Mouse (Mus musculus) forebrain, embryonic 14.5 days (tissue): ENCODE measurements around the gene Slc38a11. TPM values are rescaled to one million over a fixed set of nuclear protein-coding genes. Genes with fewer than 3 reads are reported as not detected.

Source experiments
- ATAC-seq: fragments of 200-750 bp; cut with Nextera tagmentation; 2 replicates; pipeline ENCODE4 v1.8.0; 2017; ENCODE audit warnings: mild to moderate bottlenecking, moderate library complexity
- DNase-seq: peaks from one replicate; pipeline ENCODE4 v3.0.0-alpha.2; 2015; ENCODE audit warnings: low spot score
- H3K27ac ChIP-seq: fragments of 300-500 bp; sonication (generic); 2 replicates; pipeline ENCODE4 v1.5.1; 2014; ENCODE audit warnings: low read depth, mild to moderate bottlenecking, control low read depth, low read length, moderate library complexity
- H3K27me3 ChIP-seq: fragments of 300-500 bp; sonication (generic); replicated peaks from 2 replicates; pipeline ENCODE4 v1.6.1; 2014; ENCODE audit warnings: low read length, control low read depth, mixed read lengths; ENCODE audit not compliant: control insufficient read depth, insufficient read depth
- H3K36me3 ChIP-seq: fragments of 300-500 bp; sonication (generic); 2 replicates; pipeline ENCODE4 v1.6.1; 2014; ENCODE audit warnings: low read length, control low read depth; ENCODE audit not compliant: control insufficient read depth, insufficient read depth
- H3K4me1 ChIP-seq: fragments of 300-500 bp; sonication (generic); 2 replicates; pipeline ENCODE4 v1.6.1; 2014; ENCODE audit warnings: antibody characterized with exemption, low read length, control low read depth; ENCODE audit not compliant: control insufficient read depth, insufficient read depth
- H3K4me2 ChIP-seq: fragments of 300-500 bp; sonication (generic); 2 replicates; pipeline ENCODE4 v1.6.1; 2014; ENCODE audit warnings: mild to moderate bottlenecking, control low read depth, low read length
- H3K4me3 ChIP-seq: fragments of 300-500 bp; sonication (generic); 2 replicates; pipeline ENCODE4 v1.5.1; 2014; ENCODE audit warnings: low read depth, low read length, control low read depth
- H3K9ac ChIP-seq: fragments of 300-500 bp; sonication (generic); 2 replicates; pipeline ENCODE4 v1.6.1; 2014; ENCODE audit warnings: mild to moderate bottlenecking, low read length, control low read depth, moderate library complexity
- H3K9me3 ChIP-seq: fragments of 300-500 bp; sonication (generic); replicated peaks from 2 replicates; pipeline ENCODE4 v1.6.1; 2016; ENCODE audit warnings: low read length, control low read depth, mixed read lengths; ENCODE audit not compliant: control insufficient read depth
- WGBS: fragments of 180-500 bp; shearing (Covaris S2); extraction: QIAGEN DNeasy Blood & Tissue Kit; methylation state at CpG from one replicate; pipeline ENCODE4 v1.1.7; 2014; 5-methylcytosine and 5-hydroxymethylcytosine counted together
- polyA plus RNA-seq: library from polyadenylated mRNA; unstranded; fragments of >200 nt; fragmentation: Nextera tagmentation; extraction: Ambion mirVana; gene quantifications from 2 replicates; pipeline ENCODE4 v1.2.1, GENCODE M21; 2014

Gene Slc38a11
- polyA plus RNA-seq, 1 experiment from 2014 or later, result 2.2 TPM

DNA sequence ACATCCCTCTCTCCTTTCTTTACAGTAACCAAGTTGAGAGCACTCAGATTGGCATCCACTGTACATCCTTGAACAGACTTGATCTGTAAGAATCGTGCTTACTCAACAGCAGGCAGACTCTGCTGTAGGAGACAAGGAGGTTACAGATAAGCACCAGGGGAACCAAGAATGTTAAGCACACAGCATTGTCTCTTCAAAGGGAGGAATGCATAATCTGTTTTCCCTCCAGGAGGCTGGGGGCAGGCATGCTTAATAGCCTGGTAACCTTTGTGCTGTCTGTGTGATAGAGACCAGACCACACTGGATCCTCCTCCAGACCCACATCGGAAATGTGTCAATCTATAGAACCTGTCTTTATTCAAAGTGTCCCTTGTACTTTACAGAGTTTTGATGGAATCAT is 67.3 kb downstream of the Slc38a11 start:
- no peaks in the 10 kb centered on the region for H3K27me3 ChIP-seq
- no peaks in the 10 kb centered on the region for H3K36me3 ChIP-seq
- H3K9me3 ChIP-seq, result no peaks in the 10 kb centered on the region
- H3K9ac ChIP-seq, result no peak overlapping the region
- ATAC-seq (no peak), DNase-seq (no peak)
- no peak overlapping the region for H3K4me2 ChIP-seq
- no peak overlapping the region for H3K27ac ChIP-seq
- WGBS, result 23% methylated on average over 2 of the region's 2 CpGs
- H3K4me1 ChIP-seq, result no peaks in the 10 kb centered on the region
- H3K4me3 ChIP-seq, result no peak overlapping the region

GRCm38 (mm10) chr2:65294092-65294491 is 69.7 kb downstream of the Slc38a11 start:
- 76% methylated on average over 8 of the region's 8 CpGs for WGBS
- ATAC-seq (no peak), DNase-seq (no peak)
- Histone ChIP-seq H3K36me3 (no peaks in the 10 kb centered on the region), H3K4me1 (no peaks in the 10 kb centered on the region), H3K4me3 (no peak overlapping the region), H3K9ac (no peak overlapping the region), H3K27me3 (no peaks in the 10 kb centered on the region), H3K9me3 (no peaks in the 10 kb centered on the region), H3K27ac (no peak overlapping the region), H3K4me2 (no peak overlapping the region)

DNA sequence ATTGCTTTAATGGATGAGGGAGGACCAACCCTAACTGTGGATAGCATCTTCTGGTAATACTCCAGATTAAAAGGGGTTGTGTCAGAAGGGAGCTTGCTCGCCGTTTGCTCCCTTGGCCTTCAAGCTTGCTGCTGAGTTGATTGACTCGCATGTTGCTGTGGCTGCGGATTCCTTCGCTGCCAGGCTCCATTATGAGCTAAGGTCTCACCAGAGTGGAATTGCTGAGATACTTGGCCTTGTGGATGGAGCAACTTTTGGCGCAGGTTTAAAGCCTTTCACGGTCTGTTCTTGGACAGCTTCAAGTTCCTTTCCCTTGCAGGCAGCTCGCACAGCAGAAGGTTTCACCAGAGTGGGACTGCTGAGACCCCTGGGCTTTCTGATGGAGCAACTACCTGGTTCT is 70.4 kb downstream of the Slc38a11 start:
- ATAC-seq, result no peak
- Histone ChIP-seq H3K36me3 (no peaks in the 10 kb centered on the region), H3K4me2 (no peak overlapping the region), H3K4me1 (no peaks in the 10 kb centered on the region), H3K4me3 (no peak overlapping the region), H3K9ac (no peak overlapping the region), H3K9me3 (no peaks in the 10 kb centered on the region), H3K27ac (no peak overlapping the region), H3K27me3 (no peaks in the 10 kb centered on the region)
- 94% methylated on average over 8 of the region's 8 CpGs for WGBS
- DNase-seq, result no peak

- Histone ChIP-seq H3K27me3 (no peaks in the 10 kb centered on the region), H3K4me2 (no peak overlapping the region), H3K9ac (no peak overlapping the region), H3K36me3 (no peaks in the 10 kb centered on the region), H3K27ac (no peak overlapping the region), H3K9me3 (no peaks in the 10 kb centered on the region), H3K4me3 (no peak overlapping the region), H3K4me1 (peaks cover 2% of the 10 kb centered on the region; the same call in 1 of the 2 replicates)
- WGBS, result 89% methylated on average over 4 of the region's 4 CpGs
- DNase-seq (no peak), ATAC-seq (no peak)
These were observed 74.1 kb downstream of the Slc38a11 start for GRCm38 (mm10) chr2:65289721-65290120.

- Histone ChIP-seq H3K27me3 (no peaks in the 10 kb centered on the region), H3K4me3 (no peak overlapping the region), H3K4me1 (peaks cover 2% of the 10 kb centered on the region; the same call in 1 of the 2 replicates), H3K9me3 (no peaks in the 10 kb centered on the region), H3K36me3 (no peaks in the 10 kb centered on the region), H3K4me2 (no peak overlapping the region), H3K9ac (no peak overlapping the region), H3K27ac (no peak overlapping the region)
- WGBS, result 80% methylated on average over 1 of the region's 1 CpGs
- ATAC-seq (no peak), DNase-seq (no peak)
These were observed 75.1 kb downstream of the Slc38a11 start for GRCm38 (mm10) chr2:65288696-65289095.

DNA sequence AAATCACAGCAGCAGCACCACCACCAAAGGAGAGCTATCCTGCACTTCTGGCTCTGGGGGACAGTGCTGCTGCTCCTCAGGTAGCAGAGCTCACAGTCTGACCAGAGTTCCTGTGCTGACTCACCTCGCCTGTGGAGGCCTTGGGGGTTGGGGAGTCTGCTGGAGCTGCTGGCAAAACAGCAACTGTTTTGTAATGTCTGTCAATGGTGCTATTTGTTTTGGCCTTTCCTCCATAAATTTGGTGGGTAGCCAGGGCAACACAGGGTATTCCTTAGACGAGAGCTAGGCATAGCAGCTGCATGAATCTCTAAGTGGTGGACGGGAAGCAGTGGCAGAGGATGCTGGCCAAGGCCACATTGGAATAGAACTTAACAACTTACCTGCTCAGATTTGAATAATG is 78.5 kb downstream of the Slc38a11 start:
- no peaks in the 10 kb centered on the region for H3K27me3 ChIP-seq
- WGBS, result 45% methylated on average over 3 of the region's 3 CpGs
- no peaks in the 10 kb centered on the region for H3K9me3 ChIP-seq
- H3K4me1 ChIP-seq, result peaks cover 2% of the 10 kb centered on the region; the same call in 1 of the 2 replicates
- no peak overlapping the region for H3K27ac ChIP-seq
- no peak overlapping the region for H3K4me2 ChIP-seq
- no peak overlapping the region for H3K9ac ChIP-seq
- ATAC-seq (no peak), DNase-seq (peak; percentile 42)
- H3K4me3 ChIP-seq, result no peak overlapping the region
- no peaks in the 10 kb centered on the region for H3K36me3 ChIP-seq

DNA sequence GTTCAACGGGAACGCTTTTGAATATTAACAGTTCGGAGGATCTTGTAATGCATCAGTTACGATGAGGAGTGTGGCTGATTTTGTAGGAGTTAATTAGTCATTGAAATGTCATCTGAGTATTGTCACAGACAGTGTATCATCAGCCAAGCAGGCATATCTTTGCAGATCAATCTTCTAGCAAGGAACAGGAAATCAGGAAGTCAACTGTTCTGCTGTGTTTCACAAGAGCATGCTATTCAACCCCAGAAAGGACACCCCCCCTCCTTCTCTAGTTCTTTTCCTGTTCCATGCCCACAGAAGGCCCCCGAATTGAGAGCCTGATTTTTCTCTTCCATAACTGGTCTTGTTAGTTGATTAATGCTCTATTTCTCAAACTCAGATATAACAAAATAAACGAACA is 80.9 kb downstream of the Slc38a11 start:
- Histone ChIP-seq H3K4me2 (no peak overlapping the region), H3K4me1 (peaks cover 2% of the 10 kb centered on the region), H3K36me3 (no peaks in the 10 kb centered on the region), H3K9ac (no peak overlapping the region), H3K9me3 (no peaks in the 10 kb centered on the region), H3K27ac (no peak overlapping the region), H3K4me3 (no peak overlapping the region), H3K27me3 (no peaks in the 10 kb centered on the region)
- no peak for DNase-seq
- ATAC-seq, result no peak
- 90% methylated on average over 6 of the region's 6 CpGs for WGBS

- ATAC-seq (no peak), DNase-seq (peak; percentile 17)
- Histone ChIP-seq H3K4me2 (no peak overlapping the region), H3K27me3 (no peaks in the 10 kb centered on the region), H3K9ac (no peak overlapping the region), H3K36me3 (no peaks in the 10 kb centered on the region), H3K4me1 (peaks cover 3% of the 10 kb centered on the region), H3K27ac (no peak overlapping the region), H3K4me3 (no peak overlapping the region), H3K9me3 (no peaks in the 10 kb centered on the region)
- WGBS, result 21% methylated on average over 4 of the region's 4 CpGs
These were observed 84.7 kb downstream of the Slc38a11 start for GRCm38 (mm10) chr2:65279029-65279690.

DNA sequence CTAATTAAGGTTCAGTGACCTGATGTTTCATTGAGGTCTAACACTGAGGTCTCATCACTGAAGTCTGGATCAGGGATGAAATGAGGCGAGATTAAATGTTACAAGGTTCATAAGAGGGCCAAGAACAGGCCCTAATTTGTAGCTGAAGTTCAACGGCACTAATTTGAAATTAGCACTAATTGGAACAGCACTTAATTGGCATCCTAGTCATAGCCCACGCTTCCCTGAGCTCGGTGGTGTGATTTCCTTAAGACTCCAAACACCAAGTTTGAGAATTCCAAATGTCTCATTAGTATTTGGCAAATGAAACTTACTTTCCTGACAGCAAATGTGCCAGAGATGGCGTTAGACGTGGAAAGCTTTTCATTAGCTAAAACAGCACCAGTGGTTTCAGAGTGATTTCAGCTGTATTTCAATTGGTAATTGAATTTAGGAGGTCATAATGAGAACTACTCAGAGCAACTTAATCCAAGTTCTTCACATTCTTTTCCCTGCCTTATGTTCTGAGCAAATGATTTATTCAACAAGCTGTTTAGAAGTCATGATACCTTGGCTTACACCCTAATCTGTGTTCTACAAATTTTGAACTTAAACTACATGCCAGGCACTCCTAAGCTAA is 88.3 kb downstream of the Slc38a11 start:
- H3K4me3 ChIP-seq, result no peak overlapping the region
- no peak overlapping the region for H3K27ac ChIP-seq
- no peak overlapping the region for H3K4me2 ChIP-seq
- H3K36me3 ChIP-seq, result no peaks in the 10 kb centered on the region
- H3K9me3 ChIP-seq, result no peaks in the 10 kb centered on the region
- 9% methylated on average over 6 of the region's 6 CpGs for WGBS
- ATAC-seq, result peak; percentile 95
- no peaks in the 10 kb centered on the region for H3K27me3 ChIP-seq
- no peak overlapping the region for H3K9ac ChIP-seq
- H3K4me1 ChIP-seq, result peaks cover 3% of the 10 kb centered on the region
- peak; percentile 95 for DNase-seq
